Mouse (Mus musculus) adrenal gland, postnatal 36 days (tissue): ENCODE results near the gene Rtp2. TPM values are rescaled to one million over a fixed set of nuclear protein-coding genes. Genes with fewer than 3 reads are reported as not detected.
A peak's percentile ranks its signal among the peaks of the same experiment; 100 is the strongest.

Experiments used
- DNase-seq, 2 experiments: peaks; one replicate each; pipeline ENCODE4 v3.0.0; 2021; ENCODE audit warnings: mixed read lengths in 1 of 2
- long read RNA-seq, 2 experiments: library from polyadenylated mRNA; stranded (forward); transcript quantifications; one replicate each; pipeline ENCODE4 v2.0.0; 2021; ENCODE audit warnings: borderline sequencing depth in 2 of 2
- total RNA-seq, 2 experiments: library from RNA; stranded (reverse); gene quantifications; 2 replicates each; pipeline ENCODE4 v1.2.3; 2021

Rtp2 gene
- total RNA-seq: not detected
- long read RNA-seq, experiment 1: 0 reads
- long read RNA-seq, experiment 2: 0 reads

- DNase-seq: no peak
These were observed at the start of gene Rtp2 for GRCm38 (mm10) chr16:23932294-23932693. Gene Rtp2, minus strand, starts transcription at chr16:23932394.

GRCm38 (mm10) chr16:23980991-23981720 is 49.0 kb upstream of the Rtp2 start:
- DNase-seq: peak in 1 of 2 experiments; percentile 59

DNA sequence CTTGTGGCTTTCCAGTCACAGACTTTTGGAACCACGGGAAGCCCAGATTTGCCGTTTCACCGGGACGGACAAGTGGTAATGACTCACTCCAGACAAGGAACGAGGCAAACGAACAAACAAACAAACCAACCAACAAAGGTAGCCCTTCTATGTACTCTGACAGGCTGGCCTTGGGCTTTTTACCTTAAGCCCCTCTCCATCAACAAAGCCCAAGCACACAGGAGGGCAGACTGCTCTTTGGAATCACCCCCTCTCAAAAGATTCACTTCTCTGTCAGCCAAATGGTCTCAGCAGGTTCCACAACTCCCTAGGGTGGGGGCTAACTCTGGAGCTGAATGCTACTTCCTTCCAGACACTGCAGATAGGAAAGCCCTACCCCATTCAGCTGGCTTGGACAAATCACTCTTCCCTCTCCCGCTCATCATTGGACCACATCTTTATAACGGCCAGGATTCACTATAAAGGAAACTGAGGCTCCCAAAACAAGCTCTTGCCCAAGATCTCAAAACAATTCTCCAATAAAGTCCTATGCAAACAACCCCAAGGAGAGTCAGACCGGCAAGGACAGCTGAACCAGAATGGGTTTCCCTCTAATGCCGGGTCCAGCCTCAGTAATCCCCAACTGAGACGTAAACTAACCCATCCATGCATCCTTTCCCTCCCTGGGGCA is 48.1 kb upstream of the Rtp2 start:
- DNase-seq: no peak

DNA sequence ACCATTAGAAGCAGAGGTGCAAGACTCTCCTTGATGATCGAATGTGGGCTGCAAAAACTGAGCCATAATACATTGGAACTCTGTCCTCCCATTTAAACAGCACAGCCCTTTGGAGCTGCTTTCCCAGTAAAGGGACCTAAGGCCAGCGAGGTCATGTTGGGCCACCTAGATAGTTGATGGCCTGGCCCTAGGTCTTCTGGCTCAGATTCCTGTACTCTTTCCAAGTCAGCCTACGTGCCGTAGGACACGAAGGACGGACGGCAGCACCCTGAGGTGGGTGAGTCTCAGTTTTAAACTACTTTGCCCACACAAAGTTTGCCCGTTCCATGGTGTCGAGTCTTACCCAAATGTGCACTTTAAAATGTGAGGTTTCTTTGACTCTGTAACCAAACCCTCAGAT is 47.3 kb upstream of the Rtp2 start:
- no peak for DNase-seq

DNA sequence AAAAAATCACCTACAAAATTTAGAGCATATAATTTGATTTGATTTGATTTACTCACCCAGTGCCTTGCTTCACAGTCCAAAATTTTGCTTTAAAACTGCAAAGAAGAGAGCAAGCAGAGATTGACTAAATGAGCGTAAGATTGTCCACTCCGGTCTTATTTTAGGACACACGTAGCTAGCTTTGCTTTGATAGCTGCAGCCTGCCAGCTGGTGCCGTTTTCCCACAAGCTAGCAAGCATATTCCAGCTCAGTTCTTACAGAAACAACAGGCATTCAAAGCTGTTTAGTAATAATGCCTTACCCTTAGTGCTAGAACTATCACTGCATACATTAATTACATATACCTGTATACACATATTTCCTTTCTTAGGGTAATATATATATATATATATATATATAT is 46.3 kb upstream of the Rtp2 start:
- DNase-seq: no peak

GRCm38 (mm10) chr16:23977732-23978131 is 45.5 kb upstream of the Rtp2 start:
- no peak for DNase-seq

DNA sequence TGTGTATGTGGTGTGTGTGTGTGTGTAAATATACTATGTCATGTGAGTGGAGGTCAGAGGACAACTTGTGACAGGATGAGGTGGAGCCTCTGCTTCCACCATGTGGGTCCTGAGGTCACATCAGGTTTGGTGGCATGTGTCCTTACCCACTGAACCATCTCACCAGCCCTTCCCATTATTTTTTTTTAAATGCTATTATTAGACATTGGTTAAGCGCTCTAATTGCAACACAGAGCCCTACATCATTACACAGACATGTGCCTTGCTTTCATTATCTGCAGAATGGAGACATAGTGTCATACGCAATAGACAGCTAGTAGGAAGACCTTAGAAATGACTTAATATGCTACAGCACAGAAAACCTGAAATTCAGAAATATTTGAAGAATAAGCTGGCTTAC is 44.0 kb upstream of the Rtp2 start:
- DNase-seq: no peak

DNA sequence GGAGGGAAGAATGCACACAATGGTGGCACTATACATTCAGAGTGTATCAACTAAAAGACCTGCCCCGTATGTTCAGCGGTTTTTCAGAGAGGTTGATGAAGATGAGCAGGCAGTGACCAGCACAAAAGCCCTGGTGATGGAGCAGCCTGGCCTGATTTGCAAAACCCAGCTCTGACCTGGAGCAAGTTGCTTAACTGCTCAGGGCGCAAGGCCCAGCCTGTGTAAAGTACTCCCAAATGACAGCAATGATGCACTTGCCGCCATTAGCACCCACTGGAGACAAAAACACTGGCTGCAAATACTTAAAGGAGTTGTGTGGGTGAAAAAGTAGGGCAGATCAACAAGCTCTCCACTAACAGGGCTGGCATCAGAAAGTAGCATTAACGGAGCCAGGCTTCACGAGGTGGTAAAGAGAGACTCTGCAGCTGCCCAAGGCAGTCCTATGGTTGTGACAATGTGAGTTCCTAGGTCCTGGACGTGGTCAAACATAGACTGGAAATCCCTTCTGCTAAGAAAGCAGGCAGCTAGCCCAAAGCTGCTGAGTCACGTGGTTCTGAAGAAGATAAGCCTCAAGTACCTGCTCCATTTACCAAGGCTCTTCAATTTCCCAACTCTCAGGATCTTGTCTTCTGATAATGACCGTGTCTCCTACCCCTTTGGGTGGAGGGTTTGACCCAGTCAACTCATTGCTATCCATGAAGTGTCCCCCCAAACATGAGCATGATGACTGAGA is 41.6 kb upstream of the Rtp2 start:
- no peak for DNase-seq

- no peak for DNase-seq
These were observed 40.7 kb upstream of the Rtp2 start for GRCm38 (mm10) chr16:23972901-23973300.

- DNase-seq: peak in 1 of 2 experiments; percentile 44
These were observed 40.0 kb upstream of the Rtp2 start for GRCm38 (mm10) chr16:23972126-23972740.

- DNase-seq: no peak
These were observed 37.7 kb upstream of the Rtp2 start for GRCm38 (mm10) chr16:23969919-23970318.

GRCm38 (mm10) chr16:23968888-23969287 is 36.7 kb upstream of the Rtp2 start:
- no peak for DNase-seq

GRCm38 (mm10) chr16:23967301-23967700 is 35.1 kb upstream of the Rtp2 start:
- no peak for DNase-seq

GRCm38 (mm10) chr16:23966066-23966465 is 33.9 kb upstream of the Rtp2 start:
- no peak for DNase-seq

GRCm38 (mm10) chr16:23964706-23965367 is 32.6 kb upstream of the Rtp2 start:
- DNase-seq: no peak

GRCm38 (mm10) chr16:23963896-23964668 is 31.9 kb upstream of the Rtp2 start:
- DNase-seq: peak; percentile 31 to 55

GRCm38 (mm10) chr16:23962401-23962800 is 30.2 kb upstream of the Rtp2 start:
- no peak for DNase-seq

DNA sequence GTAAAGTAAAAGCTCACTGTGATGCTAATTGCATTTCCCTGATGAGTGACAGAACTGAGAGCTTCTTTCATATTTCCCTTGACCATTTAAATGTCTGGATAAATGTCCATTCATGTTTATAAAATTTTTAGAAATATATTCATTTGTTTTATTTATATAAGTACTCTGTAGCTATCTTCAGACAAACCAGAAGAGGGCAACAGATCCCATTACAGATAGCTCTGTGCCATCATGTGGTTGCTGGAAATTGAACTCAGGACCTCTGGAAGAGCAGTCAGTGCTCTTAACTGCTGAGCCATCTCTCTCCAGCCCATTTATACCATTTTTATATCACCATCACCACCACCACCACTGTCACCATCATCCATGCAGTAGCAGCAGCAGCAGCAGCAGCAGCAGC is 26.7 kb upstream of the Rtp2 start:
- DNase-seq: no peak

DNA sequence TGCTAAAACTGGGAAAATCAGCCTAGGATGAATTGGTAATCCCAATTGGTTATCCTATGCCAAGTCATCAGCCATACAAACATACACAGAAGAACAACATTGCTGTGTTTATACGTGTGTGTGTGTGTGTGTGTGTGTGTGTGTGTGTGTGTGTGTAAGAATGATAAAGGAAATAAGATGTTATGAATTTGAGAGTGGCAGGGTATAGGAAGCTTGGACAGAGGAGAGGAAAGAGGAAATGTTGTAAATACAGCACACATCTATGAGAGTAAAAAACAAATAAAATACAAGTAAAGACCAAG is 21.7 kb upstream of the Rtp2 start:
- no peak for DNase-seq

DNA sequence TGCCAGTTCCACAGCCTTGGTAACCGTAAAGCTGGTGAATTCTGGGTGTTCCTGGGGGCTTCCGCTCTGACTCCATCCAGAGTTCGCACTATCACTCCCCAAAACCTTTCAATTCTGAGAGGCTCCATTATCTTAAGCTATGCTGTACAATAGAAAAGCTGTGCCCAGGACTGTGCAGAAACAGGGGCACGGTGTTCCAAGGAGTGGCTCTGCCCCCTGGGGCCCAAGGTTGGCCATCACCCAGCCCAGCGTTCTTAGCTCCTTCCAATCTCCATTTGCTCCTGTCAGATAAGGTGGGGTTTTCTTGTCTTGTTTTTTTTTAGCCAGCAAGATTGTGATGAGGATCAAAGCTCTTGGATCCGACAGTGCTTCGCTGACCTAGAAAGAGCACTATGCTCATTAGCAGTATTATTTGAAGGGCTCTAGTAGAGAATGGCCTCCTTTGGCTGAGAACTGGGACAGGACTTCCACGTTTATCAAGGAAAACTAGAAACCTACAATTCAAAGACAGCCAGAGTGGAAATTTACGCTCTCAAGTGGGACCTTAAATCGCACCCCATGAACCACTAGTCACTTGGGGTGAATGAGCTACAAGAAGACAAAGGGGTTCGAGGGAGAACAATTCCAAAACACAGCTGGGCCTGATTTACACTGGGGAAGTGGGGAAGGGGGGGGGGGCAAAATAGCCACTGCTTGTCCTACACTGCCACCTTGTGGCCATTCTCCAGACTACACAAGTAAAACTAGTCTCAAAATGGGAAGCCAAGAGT is 21.2 kb upstream of the Rtp2 start:
- peak; percentile 49 to 61 for DNase-seq
